Mouse (Mus musculus) neural tube, embryonic 14.5 days (tissue): ENCODE data around the gene Rnf141. TPM values are rescaled to one million over a fixed set of nuclear protein-coding genes. Genes with fewer than 3 reads are reported as not detected.

ENCODE experiments used
- ATAC-seq: fragments of 200-750 bp; cut with Nextera tagmentation; 2 replicates; pipeline ENCODE4 v1.8.0; 2017; ENCODE audit warnings: low read depth, mild to moderate bottlenecking, moderate TSS enrichment, moderate library complexity
- H3K27ac ChIP-seq: fragments of 300-500 bp; sonication (generic); 2 replicates; pipeline ENCODE4 v1.5.1; 2014; ENCODE audit warnings: low read depth, mild to moderate bottlenecking, control low read depth, low read length, moderate library complexity, mixed read lengths
- H3K27me3 ChIP-seq: fragments of 300-500 bp; sonication (generic); 2 replicates; pipeline ENCODE4 v1.6.1; 2014; ENCODE audit warnings: low read length; ENCODE audit not compliant: control insufficient read depth, insufficient read depth
- H3K36me3 ChIP-seq: fragments of 300-500 bp; sonication (generic); 2 replicates; pipeline ENCODE4 v1.6.1; 2014; ENCODE audit warnings: low read length, mixed read lengths; ENCODE audit not compliant: control insufficient read depth, insufficient read depth
- H3K4me1 ChIP-seq: fragments of 300-500 bp; sonication (generic); 2 replicates; pipeline ENCODE4 v1.6.1; 2014; ENCODE audit warnings: low read length; ENCODE audit not compliant: control insufficient read depth, insufficient read depth
- H3K4me2 ChIP-seq: fragments of 300-500 bp; sonication (generic); 2 replicates; pipeline ENCODE4 v1.6.1; 2014; ENCODE audit warnings: mild to moderate bottlenecking, low read depth, low read length, control low read depth
- H3K4me3 ChIP-seq: fragments of 300-500 bp; sonication (generic); 2 replicates; pipeline ENCODE4 v1.5.1; 2014; ENCODE audit warnings: low read depth, low read length, control low read depth, mixed read lengths
- H3K9ac ChIP-seq: fragments of 300-500 bp; sonication (generic); replicated peaks from 2 replicates; pipeline ENCODE4 v1.6.1; 2014; ENCODE audit warnings: low read depth, mild to moderate bottlenecking, control low read depth, low read length, mixed read lengths
- H3K9me3 ChIP-seq: fragments of 300-500 bp; sonication (generic); 2 replicates; pipeline ENCODE4 v1.6.1; 2016; ENCODE audit warnings: low read length; ENCODE audit not compliant: control insufficient read depth
- WGBS: fragments of 180-500 bp; shearing (Covaris S2); extraction: QIAGEN DNeasy Blood & Tissue Kit; methylation state at CpG from one replicate; pipeline ENCODE4 v1.1.7; 2014; 5-methylcytosine and 5-hydroxymethylcytosine counted together
- polyA plus RNA-seq: library from polyadenylated mRNA; unstranded; fragments of >200 nt; fragmentation: Nextera tagmentation; extraction: Ambion mirVana; gene quantifications from 2 replicates; pipeline ENCODE4 v1.2.1, GENCODE M21; 2014

Rnf141 gene
- polyA plus RNA-seq, 1 experiment from 2014 or later, result 43.0 TPM

GRCm38 (mm10) chr7:110779605-110780111, 64.6 kb downstream of the Rnf141 start:
- peak; percentile 49; the same call in 1 of the 2 replicates for ATAC-seq
- 66% methylated on average over 8 of the region's 8 CpGs for WGBS
- no peak overlapping the region for H3K27ac ChIP-seq
- H3K9me3 ChIP-seq, result no peaks in the 10 kb centered on the region
- no peak overlapping the region for H3K4me2 ChIP-seq
- H3K36me3 ChIP-seq, result no peaks in the 10 kb centered on the region
- no peaks in the 10 kb centered on the region for H3K27me3 ChIP-seq
- 0 out of 2 replicates have a peak, but pooled peaks cover 6% of the 10 kb centered on the region for H3K4me1 ChIP-seq
- H3K9ac ChIP-seq, result no peak overlapping the region
- no peak overlapping the region for H3K4me3 ChIP-seq

GRCm38 (mm10) chr7:110778933-110779332, 65.3 kb downstream of the Rnf141 start:
- no peak overlapping the region for H3K4me2 ChIP-seq
- ATAC-seq, result no peak
- H3K27me3 ChIP-seq, result no peaks in the 10 kb centered on the region
- H3K9ac ChIP-seq, result no peak overlapping the region
- H3K4me1 ChIP-seq, result 0 out of 2 replicates have a peak, but pooled peaks cover 7% of the 10 kb centered on the region
- H3K4me3 ChIP-seq, result no peak overlapping the region
- H3K36me3 ChIP-seq, result no peaks in the 10 kb centered on the region
- H3K9me3 ChIP-seq, result no peaks in the 10 kb centered on the region
- WGBS, result 97% methylated on average over 7 of the region's 7 CpGs
- H3K27ac ChIP-seq, result no peak overlapping the region

DNA sequence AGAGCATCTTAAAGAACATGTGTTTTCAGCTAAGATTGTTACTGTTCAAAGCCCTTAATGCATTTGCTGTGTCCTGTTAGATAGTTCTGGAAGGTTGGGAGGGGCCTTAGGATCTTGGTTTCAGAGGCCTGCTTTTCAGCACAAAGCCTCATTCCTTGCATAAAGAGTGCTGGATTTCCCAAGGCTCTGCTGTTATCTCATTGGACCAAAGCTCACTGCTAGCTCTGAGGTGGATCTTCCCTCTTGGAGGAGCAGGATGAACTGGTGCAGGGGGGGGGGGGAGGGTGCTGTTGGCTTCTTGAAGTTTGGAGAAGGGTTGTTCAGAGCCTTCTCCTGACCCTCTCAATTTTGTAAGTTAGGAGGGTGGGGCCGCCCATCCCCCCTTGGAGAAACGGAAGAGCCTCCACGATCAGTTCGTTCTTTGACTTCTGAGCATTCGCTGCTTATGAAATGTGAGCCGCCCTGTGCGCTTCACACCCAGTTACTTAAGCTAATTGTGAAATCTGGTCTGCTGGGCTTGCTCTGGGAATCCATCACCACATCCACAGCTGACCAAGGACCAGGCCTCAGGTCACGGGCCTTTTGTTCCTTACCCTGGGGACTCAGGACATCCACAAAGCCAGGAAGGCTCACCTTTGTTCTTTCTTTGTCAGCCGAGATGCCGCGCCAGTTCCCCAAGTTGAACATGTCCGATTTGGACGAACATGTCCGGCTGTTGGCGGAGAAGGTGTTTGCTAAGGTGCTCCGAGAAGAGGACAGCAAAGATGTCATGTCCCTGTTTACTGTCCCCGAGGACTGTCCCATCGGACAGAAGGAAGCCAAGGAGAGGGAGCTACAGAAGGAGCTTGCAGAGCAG, 66.9 kb downstream of the Rnf141 start:
- Histone ChIP-seq H3K4me2 (no peak overlapping the region), H3K4me3 (no peak overlapping the region), H3K27ac (no peak overlapping the region), H3K9me3 (no peaks in the 10 kb centered on the region), H3K4me1 (0 out of 2 replicates have a peak, but pooled peaks cover 10% of the 10 kb centered on the region), H3K36me3 (no peaks in the 10 kb centered on the region), H3K9ac (no peak overlapping the region), H3K27me3 (no peaks in the 10 kb centered on the region)
- no peak for ATAC-seq
- WGBS, result 84% methylated on average over 18 of the region's 18 CpGs

GRCm38 (mm10) chr7:110774674-110775073, 69.6 kb downstream of the Rnf141 start:
- Histone ChIP-seq H3K27ac (no peak overlapping the region), H3K4me2 (no peak overlapping the region)
- ATAC-seq, result no peak

DNA sequence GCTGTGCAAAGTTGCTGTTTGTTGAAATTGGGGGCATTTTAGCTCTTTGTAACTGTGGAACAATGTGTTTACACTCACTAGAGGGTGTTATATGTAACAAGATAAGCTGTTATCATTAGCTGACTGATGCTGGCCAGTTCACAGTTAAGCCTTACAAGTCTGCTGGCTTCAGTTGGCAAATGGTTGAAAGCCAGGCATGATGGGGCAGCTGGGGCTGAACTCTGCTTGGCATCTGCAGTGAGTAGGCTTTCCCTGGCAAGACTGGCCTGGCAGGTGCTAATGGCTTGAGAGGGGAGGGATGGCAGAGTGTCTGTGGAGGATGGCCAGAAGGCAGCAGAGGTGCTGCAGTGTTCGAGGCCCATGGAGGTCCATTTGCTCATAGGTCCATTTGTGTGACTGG, 70.2 kb downstream of the Rnf141 start:
- no peak overlapping the region for H3K4me2 ChIP-seq
- H3K4me1 ChIP-seq, result 0 out of 2 replicates have a peak, but pooled peaks cover 4% of the 10 kb centered on the region
- no peaks in the 10 kb centered on the region for H3K36me3 ChIP-seq
- H3K4me3 ChIP-seq, result no peak overlapping the region
- WGBS, result 94% methylated on average over 1 of the region's 1 CpGs
- H3K9me3 ChIP-seq, result no peaks in the 10 kb centered on the region
- no peaks in the 10 kb centered on the region for H3K27me3 ChIP-seq
- H3K27ac ChIP-seq, result peak overlapping the region; percentile 52; the same call in 1 of the 2 replicates
- no peak overlapping the region for H3K9ac ChIP-seq
- ATAC-seq, result no peak

More at GRCm38 (mm10) chr7:110774674-110775073, 69.6 kb downstream of the Rnf141 start:
- Histone ChIP-seq H3K36me3 (no peaks in the 10 kb centered on the region), H3K4me1 (0 out of 2 replicates have a peak, but pooled peaks cover 4% of the 10 kb centered on the region), H3K9me3 (no peaks in the 10 kb centered on the region), H3K27me3 (no peaks in the 10 kb centered on the region), H3K4me3 (no peak overlapping the region), H3K9ac (no peak overlapping the region)
- 90% methylated on average over 8 of the region's 8 CpGs for WGBS

DNA sequence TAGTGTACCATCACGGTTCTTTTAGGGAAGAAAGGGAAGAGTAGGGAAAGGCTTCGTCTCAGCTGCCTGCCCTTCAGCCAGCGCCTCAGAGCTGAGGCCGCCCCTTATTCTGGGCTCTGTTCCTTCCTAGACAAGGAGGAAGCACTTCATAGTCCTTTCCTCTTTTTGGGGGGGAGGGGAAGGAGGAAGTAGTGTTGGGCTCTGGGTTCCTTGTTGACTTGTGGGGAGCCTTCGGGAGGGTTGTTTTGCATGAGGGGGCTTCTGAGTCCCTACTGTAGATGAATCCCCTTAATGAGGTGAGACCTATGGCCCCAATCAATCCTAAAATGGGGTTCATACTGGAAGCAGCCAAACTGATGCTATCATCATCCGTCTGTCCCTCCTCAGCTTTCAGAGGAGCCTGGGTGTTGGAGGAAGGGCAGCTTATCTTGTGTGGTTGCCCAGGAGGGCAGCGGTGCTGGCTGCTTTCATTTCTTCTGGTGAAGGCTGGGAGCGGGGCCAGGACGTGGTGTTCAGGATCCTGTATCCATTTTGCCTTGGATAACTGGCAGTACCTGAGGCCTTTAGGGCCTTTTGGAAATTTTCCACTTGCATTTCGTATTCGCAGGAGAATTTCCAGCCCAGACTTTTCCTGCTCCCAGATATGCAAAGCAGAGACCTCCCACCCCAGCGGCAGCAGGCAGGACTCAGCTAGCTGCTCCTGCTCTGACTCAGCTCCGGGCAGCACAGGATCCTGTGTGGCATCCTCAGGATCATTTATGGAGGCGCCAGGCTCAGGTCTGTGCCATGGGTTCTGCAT, 70.9 kb downstream of the Rnf141 start:
- Histone ChIP-seq H3K9me3 (no peaks in the 10 kb centered on the region), H3K27me3 (0 out of 2 replicates have a peak, but pooled peaks cover 3% of the 10 kb centered on the region), H3K4me3 (no peak overlapping the region), H3K36me3 (no peaks in the 10 kb centered on the region), H3K4me1 (0 out of 2 replicates have a peak, but pooled peaks cover 4% of the 10 kb centered on the region), H3K9ac (no peak overlapping the region), H3K27ac (peak overlapping the region; percentile 52; the same call in 1 of the 2 replicates), H3K4me2 (no peak overlapping the region)
- ATAC-seq, result no peak
- 51% methylated on average over 14 of the region's 14 CpGs for WGBS

- Histone ChIP-seq H3K27ac (no peak overlapping the region), H3K27me3 (0 out of 2 replicates have a peak, but pooled peaks cover 3% of the 10 kb centered on the region), H3K9me3 (no peaks in the 10 kb centered on the region), H3K4me1 (0 out of 2 replicates have a peak, but pooled peaks cover 4% of the 10 kb centered on the region), H3K9ac (no peak overlapping the region), H3K36me3 (no peaks in the 10 kb centered on the region), H3K4me3 (no peak overlapping the region), H3K4me2 (no peak overlapping the region)
- no peak for ATAC-seq
- 86% methylated on average over 3 of the region's 3 CpGs for WGBS
Observed at GRCm38 (mm10) chr7:110772343-110772742, 71.9 kb downstream of the Rnf141 start.

DNA sequence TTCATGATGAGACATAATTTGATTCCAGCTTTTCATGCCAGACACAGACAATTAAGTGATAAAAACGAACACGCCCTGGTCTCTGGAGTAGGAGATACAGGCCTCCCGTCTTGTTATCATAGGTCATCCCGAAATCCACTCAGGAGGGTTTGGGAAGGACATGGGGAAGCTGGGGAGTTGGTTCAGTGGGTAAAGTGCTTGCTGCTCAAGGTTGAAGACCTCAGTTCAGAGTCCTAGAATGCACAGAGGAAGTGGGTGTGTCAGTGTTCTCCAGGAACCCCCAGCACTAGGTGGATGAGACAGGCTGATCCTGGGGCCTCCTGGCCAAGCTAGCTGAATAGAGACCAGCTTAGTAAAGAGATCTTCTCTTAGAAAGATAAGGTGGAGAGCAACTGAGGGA, 73.3 kb downstream of the Rnf141 start:
- ATAC-seq, result no peak
- Histone ChIP-seq H3K9me3 (no peaks in the 10 kb centered on the region), H3K4me2 (no peak overlapping the region), H3K27ac (no peak overlapping the region), H3K4me1 (0 out of 2 replicates have a peak, but pooled peaks cover 4% of the 10 kb centered on the region), H3K9ac (no peak overlapping the region), H3K4me3 (no peak overlapping the region), H3K27me3 (0 out of 2 replicates have a peak, but pooled peaks cover 3% of the 10 kb centered on the region), H3K36me3 (no peaks in the 10 kb centered on the region)
- WGBS, result 96% methylated on average over 4 of the region's 4 CpGs
